Mouse (Mus musculus): ENCODE results near the gene Bet1l. TPM values are rescaled to one million over a fixed set of nuclear protein-coding genes. Genes with fewer than 3 reads are reported as not detected.

The Bet1l gene
- polyA plus RNA-seq, 1 experiment from 2014 or later, result 30.7 TPM

DNA sequence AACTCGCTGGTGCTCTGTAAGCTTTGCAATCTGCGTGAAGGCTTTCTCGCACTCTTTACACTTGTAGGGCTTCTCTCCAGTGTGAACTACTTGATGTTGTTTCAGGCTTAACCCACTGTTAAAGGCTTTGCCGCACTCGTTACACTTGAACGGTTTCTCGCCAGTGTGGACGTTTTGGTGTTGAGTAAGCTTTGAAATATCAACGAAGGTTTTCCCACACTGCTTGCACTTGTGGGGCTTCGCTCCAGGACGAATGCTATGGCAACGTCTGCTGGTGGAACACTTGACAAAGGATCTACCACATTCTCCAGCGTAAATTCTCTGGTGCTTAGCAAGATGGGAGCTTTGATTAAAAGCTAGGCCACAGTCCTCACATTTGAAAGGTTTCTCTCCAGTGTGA, 45.7 kb downstream of the Bet1l start:
- no peak overlapping the region for H3K4me3 ChIP-seq (ENCODE audit: low read depth, low read length)
- H3K27me3 ChIP-seq (ENCODE audit: insufficient read depth, low read length), result no peaks in the 10 kb centered on the region
- no peak for ATAC-seq
- no peak overlapping the region for H3K9ac ChIP-seq (replicated peaks)
- no peaks in the 10 kb centered on the region for H3K36me3 ChIP-seq (replicated peaks; ENCODE audit: insufficient read depth, low read length)
- H3K27ac ChIP-seq (ENCODE audit: low read depth), result no peak overlapping the region
- DNase-seq, result no peak
- H3K4me2 ChIP-seq (ENCODE audit: low read depth, low read length), result no peak overlapping the region
- H3K4me1 ChIP-seq (ENCODE audit: insufficient read depth), result no peaks in the 10 kb centered on the region
- no peak for TF ChIP-seq CTCF (IDR thresholded peaks at IDR 0.05; ENCODE audit: low read depth)
- no peak for TF ChIP-seq EP300 (IDR thresholded peaks at IDR 0.05; ENCODE audit: low read depth)
- 83% methylated on average over 13 of the region's 13 CpGs for WGBS (ENCODE audit: insufficient replicate concordance)
- H3K9me3 ChIP-seq (ENCODE audit: low read length), result no peaks in the 10 kb centered on the region

DNA sequence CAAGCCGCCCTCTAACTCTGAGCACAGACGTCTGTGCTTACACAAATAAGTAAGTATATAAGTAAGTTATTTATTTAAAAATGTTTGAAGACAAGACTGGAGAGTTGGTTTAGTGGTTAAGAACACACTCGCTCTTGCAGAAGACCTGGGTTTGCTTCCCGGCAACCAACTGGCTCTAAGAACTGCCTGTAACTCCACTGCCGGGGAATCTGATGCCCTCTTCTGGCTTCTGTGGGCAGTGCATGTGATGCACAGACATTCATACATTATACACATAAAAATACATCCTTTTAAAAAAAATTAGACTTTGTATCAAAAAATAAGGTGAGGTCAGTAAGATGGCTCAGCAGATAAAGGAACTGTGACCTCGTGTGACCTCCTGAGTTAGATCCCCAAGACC, 46.9 kb downstream of the Bet1l start:
- TF ChIP-seq CTCF (IDR thresholded peaks at IDR 0.05; ENCODE audit: low read depth) (peak; percentile 32), EP300 (IDR thresholded peaks at IDR 0.05; ENCODE audit: low read depth) (no peak)
- Histone ChIP-seq H3K27ac (ENCODE audit: low read depth) (no peak overlapping the region), H3K9ac (replicated peaks) (no peak overlapping the region), H3K9me3 (ENCODE audit: low read length) (no peaks in the 10 kb centered on the region), H3K27me3 (ENCODE audit: insufficient read depth, low read length) (no peaks in the 10 kb centered on the region), H3K4me1 (ENCODE audit: insufficient read depth) (no peaks in the 10 kb centered on the region), H3K4me3 (ENCODE audit: low read depth, low read length) (no peak overlapping the region), H3K4me2 (ENCODE audit: low read depth, low read length) (no peak overlapping the region), H3K36me3 (replicated peaks; ENCODE audit: insufficient read depth, low read length) (no peaks in the 10 kb centered on the region)
- ATAC-seq, result no peak
- DNase-seq, result no peak
- 87% methylated on average over 6 of the region's 6 CpGs for WGBS (ENCODE audit: insufficient replicate concordance)

DNA sequence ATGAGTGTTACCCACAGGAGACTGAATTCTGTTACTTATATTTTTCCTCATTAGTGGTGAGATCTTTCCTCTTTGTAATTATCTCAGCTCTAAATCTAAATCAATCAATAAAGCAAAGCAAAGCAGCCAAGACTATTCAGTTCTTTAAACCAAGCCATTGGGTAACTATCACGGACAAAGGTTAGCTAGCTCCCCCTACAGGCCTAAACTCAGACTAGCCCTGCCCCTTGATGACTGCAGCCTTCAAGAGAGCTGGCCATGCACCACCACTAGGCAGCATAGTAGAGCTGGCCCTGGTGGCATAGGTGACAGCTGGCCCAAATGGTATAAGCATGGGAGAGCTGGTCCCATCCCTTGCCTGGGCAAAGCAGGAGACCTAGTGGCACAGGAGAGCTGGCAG, 51.7 kb downstream of the Bet1l start:
- H3K9me3 ChIP-seq (ENCODE audit: low read length), result no peaks in the 10 kb centered on the region
- TF ChIP-seq CTCF (IDR thresholded peaks at IDR 0.05; ENCODE audit: low read depth) (peak; percentile 88), EP300 (IDR thresholded peaks at IDR 0.05; ENCODE audit: low read depth) (no peak)
- no peaks in the 10 kb centered on the region for H3K27me3 ChIP-seq (ENCODE audit: insufficient read depth, low read length)
- H3K36me3 ChIP-seq (replicated peaks; ENCODE audit: insufficient read depth, low read length), result no peaks in the 10 kb centered on the region
- H3K9ac ChIP-seq (replicated peaks), result no peak overlapping the region
- H3K4me2 ChIP-seq (ENCODE audit: low read depth, low read length), result no peak overlapping the region
- ATAC-seq, result peak; percentile 84
- H3K4me3 ChIP-seq (ENCODE audit: low read depth, low read length), result no peak overlapping the region
- no peaks in the 10 kb centered on the region for H3K4me1 ChIP-seq (ENCODE audit: insufficient read depth)
- WGBS (ENCODE audit: insufficient replicate concordance), result 4% methylated on average over 1 of the region's 1 CpGs
- H3K27ac ChIP-seq (ENCODE audit: low read depth), result no peak overlapping the region
- peak; percentile 71 for DNase-seq

Other genes with a start within 250 kb of the Bet1l start
- gene Olfr61, start 228.6 kb downstream of the Bet1l start, polyA plus RNA-seq (2015; fragmentation: Nextera tagmentation; extraction: Ambion mirVana), result not detected in 2 replicates
- not detected in 2 replicates for gene Olfr53, start 211.1 kb downstream of the Bet1l start, polyA plus RNA-seq (2015; fragmentation: Nextera tagmentation; extraction: Ambion mirVana)
- not detected in 2 replicates for gene Olfr539, start 197.6 kb downstream of the Bet1l start, polyA plus RNA-seq (2015; fragmentation: Nextera tagmentation; extraction: Ambion mirVana)
- gene Olfr45, start 175.6 kb downstream of the Bet1l start, polyA plus RNA-seq (2015; fragmentation: Nextera tagmentation; extraction: Ambion mirVana), result not detected in 2 replicates
- gene Olfr541, start 160.3 kb downstream of the Bet1l start, polyA plus RNA-seq (2015; fragmentation: Nextera tagmentation; extraction: Ambion mirVana), result not detected in 2 replicates
- 556 and 629 TPM in 2 replicates for gene Cyp2e1, start 93.8 kb downstream of the Bet1l start, polyA plus RNA-seq (2015; fragmentation: Nextera tagmentation; extraction: Ambion mirVana)
- not detected in 2 replicates for gene Syce1, start 69.7 kb downstream of the Bet1l start, polyA plus RNA-seq (2015; fragmentation: Nextera tagmentation; extraction: Ambion mirVana)
- 0.14 and 0.21 TPM in 2 replicates for gene Zfp941, start 35.4 kb downstream of the Bet1l start, polyA plus RNA-seq (2015; fragmentation: Nextera tagmentation; extraction: Ambion mirVana)
- gene Urah, start 22.6 kb downstream of the Bet1l start, polyA plus RNA-seq (2015; fragmentation: Nextera tagmentation; extraction: Ambion mirVana), result 316 TPM in 2 replicates
- not detected in 2 replicates for gene Scgb1c1, start 12.0 kb downstream of the Bet1l start, polyA plus RNA-seq (2015; fragmentation: Nextera tagmentation; extraction: Ambion mirVana)
- not detected in 2 replicates for gene Odf3, start 9.8 kb downstream of the Bet1l start, polyA plus RNA-seq (2015; fragmentation: Nextera tagmentation; extraction: Ambion mirVana)
- not detected in 2 replicates for gene Gm45785, start 1.2 kb downstream of the Bet1l start, polyA plus RNA-seq (2015; fragmentation: Nextera tagmentation; extraction: Ambion mirVana)
- 15.9 and 17.1 TPM in 2 replicates for gene Ric8a, start 620 bp downstream of the Bet1l start, polyA plus RNA-seq (2015; fragmentation: Nextera tagmentation; extraction: Ambion mirVana)
- gene Psmd13, start 24.4 kb upstream of the Bet1l start, polyA plus RNA-seq (2015; fragmentation: Nextera tagmentation; extraction: Ambion mirVana), result 106 and 112 TPM in 2 replicates
- gene Sirt3, start 24.7 kb upstream of the Bet1l start, polyA plus RNA-seq (2015; fragmentation: Nextera tagmentation; extraction: Ambion mirVana), result 66.2 and 66.9 TPM in 2 replicates
- gene Cox8b, start 42.9 kb upstream of the Bet1l start, polyA plus RNA-seq (2015; fragmentation: Nextera tagmentation; extraction: Ambion mirVana), result 1.2 and 12.7 TPM in 2 replicates
- 16.7 and 18.8 TPM in 2 replicates for gene Nlrp6, start 63.3 kb upstream of the Bet1l start, polyA plus RNA-seq (2015; fragmentation: Nextera tagmentation; extraction: Ambion mirVana)
- gene Pgghg, start 83.8 kb upstream of the Bet1l start, polyA plus RNA-seq (2015; fragmentation: Nextera tagmentation; extraction: Ambion mirVana), result 5.5 and 6.3 TPM in 2 replicates
- 0.41 and 0.48 TPM in 2 replicates for gene Ifitm5, start 92.7 kb upstream of the Bet1l start, polyA plus RNA-seq (2015; fragmentation: Nextera tagmentation; extraction: Ambion mirVana)
- gene Gm45717, start 98.4 kb upstream of the Bet1l start, polyA plus RNA-seq (2015; fragmentation: Nextera tagmentation; extraction: Ambion mirVana), result 0.59 TPM in 1 of 2 replicates, not detected in the other
- 798 and 816 TPM in 2 replicates for gene Ifitm2, start 98.4 kb upstream of the Bet1l start, polyA plus RNA-seq (2015; fragmentation: Nextera tagmentation; extraction: Ambion mirVana)
- 33.4 and 38.6 TPM in 2 replicates for gene Ifitm1, start 109.6 kb upstream of the Bet1l start, polyA plus RNA-seq (2015; fragmentation: Nextera tagmentation; extraction: Ambion mirVana)
- 295 and 298 TPM in 2 replicates for gene Ifitm3, start 153.2 kb upstream of the Bet1l start, polyA plus RNA-seq (2015; fragmentation: Nextera tagmentation; extraction: Ambion mirVana)
- 53.6 and 54.4 TPM in 2 replicates for gene Ifitm6, start 160.3 kb upstream of the Bet1l start, polyA plus RNA-seq (2015; fragmentation: Nextera tagmentation; extraction: Ambion mirVana)
- gene Gm17387, start 171.6 kb upstream of the Bet1l start, polyA plus RNA-seq (2015; fragmentation: Nextera tagmentation; extraction: Ambion mirVana), result not detected in 2 replicates
- gene B4galnt4, start 203.5 kb upstream of the Bet1l start, polyA plus RNA-seq (2015; fragmentation: Nextera tagmentation; extraction: Ambion mirVana), result 0.15 and 0.34 TPM in 2 replicates
- 1.4 and 1.5 TPM in 2 replicates for gene Pkp3, start 220.6 kb upstream of the Bet1l start, polyA plus RNA-seq (2015; fragmentation: Nextera tagmentation; extraction: Ambion mirVana)
- 18.0 and 20.1 TPM in 2 replicates for gene Sigirr, start 243.0 kb upstream of the Bet1l start, polyA plus RNA-seq (2015; fragmentation: Nextera tagmentation; extraction: Ambion mirVana)